Mouse (Mus musculus) bone marrow, adult 2 months (tissue): ENCODE data around the gene Fyb.
A peak's percentile ranks its signal among the peaks of the same experiment; 100 is the strongest.

ENCODE experiments used
- CTCF ChIP-seq: fragments of 200-500 bp; IDR thresholded peaks from 2 replicates; pipeline ENCODE4 v1.5.1; 2011; ENCODE audit warnings: low read length, control low read depth; ENCODE audit not compliant: control insufficient read depth, insufficient read depth
- POLR2A ChIP-seq: fragments of 200-500 bp; IDR thresholded peaks from 2 replicates; pipeline ENCODE4 v1.6.1; 2011; ENCODE audit warnings: low read depth, mild to moderate bottlenecking, control low read depth, low read length, borderline replicate concordance; ENCODE audit not compliant: control insufficient read depth

DNA sequence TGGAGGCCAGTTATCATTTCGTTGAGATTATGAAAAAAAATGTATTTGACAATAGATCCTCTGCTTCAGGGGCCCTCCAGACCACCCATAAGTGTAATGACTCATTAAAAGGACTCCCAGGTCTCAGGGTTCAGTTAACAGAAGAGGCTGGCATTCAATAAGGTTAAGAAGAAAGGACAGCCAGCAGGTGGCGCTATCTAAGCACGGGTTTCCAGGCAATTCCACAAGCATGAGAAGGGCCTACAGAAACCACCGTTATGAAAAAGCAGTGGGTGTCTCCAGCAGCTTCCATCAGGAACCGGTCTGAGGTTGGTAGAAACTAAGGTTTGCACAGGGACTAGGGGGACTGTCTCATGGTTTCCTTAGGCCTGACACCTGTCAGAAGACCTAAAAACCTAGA is 99.9 kb downstream of the Fyb start:
- TF ChIP-seq CTCF (peak; percentile 70), POLR2A (no peak)
